Mouse (Mus musculus) heart, adult 18-20 months (tissue): ENCODE data around the gene B3gnt9. TPM values are rescaled to one million over a fixed set of nuclear protein-coding genes. Genes with fewer than 3 reads are reported as not detected.

Experiments used
- DNase-seq, 2 experiments: peaks; one replicate each; pipeline ENCODE4 v3.0.0; 2021 to 2022; ENCODE audit warnings: mixed read lengths in 1 of 2
- total RNA-seq, 2 experiments: library from RNA; stranded (reverse); gene quantifications; 2 replicates each; pipeline ENCODE4 v1.2.3; 2021

The B3gnt9 gene
- total RNA-seq, 2 experiments from 2014 or later: 3.3 TPM

GRCm38 (mm10) chr8:105209153-105210110 lies 45.5 kb downstream of the B3gnt9 start:
- no peak for DNase-seq

- DNase-seq: no peak
Measured at GRCm38 (mm10) chr8:105207675-105208273, 47.2 kb downstream of the B3gnt9 start.

DNA sequence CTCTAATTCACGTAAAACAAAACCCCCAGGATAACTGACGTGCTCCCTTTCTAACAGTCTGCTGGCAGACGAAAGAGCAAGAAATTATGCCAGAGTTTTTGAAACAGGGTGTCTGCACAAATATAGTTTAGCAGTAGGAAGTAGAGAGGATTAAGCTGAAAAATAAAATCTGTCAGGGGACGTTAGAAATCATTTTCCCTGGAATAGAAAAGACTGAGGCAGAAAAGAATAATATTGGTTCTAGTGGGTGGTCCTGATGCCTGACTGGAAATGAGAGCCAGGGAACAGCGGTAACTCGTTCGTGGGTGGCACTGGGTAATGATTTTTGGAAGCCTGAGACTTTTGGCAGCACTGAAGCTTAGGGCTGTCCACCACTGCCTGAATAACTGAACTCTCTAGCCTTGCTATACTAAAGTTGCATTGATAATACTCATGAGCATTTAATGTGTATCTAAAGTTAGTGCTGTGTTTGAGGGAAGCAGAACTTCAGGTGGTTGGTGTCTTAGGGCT lies 48.1 kb downstream of the B3gnt9 start:
- no peak for DNase-seq

DNA sequence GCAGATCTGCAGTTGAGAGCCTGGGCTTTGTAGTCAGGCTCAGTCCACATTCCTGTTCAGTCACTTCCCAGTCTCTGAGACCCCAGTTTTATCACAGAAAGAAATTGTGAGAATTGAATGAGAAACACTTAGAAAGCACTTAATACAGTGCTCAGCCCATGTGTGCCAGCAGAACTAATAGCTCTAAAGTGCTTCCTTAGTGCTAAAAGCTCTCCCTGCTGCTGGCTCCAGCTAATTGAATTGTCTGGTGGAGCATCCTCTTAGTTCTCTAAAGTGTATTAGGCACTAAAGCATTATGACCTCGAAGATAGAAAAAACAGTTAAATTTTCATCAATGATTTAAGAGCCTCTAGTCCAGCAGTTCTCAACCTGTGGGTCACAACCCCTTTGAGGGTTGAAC lies 49.2 kb downstream of the B3gnt9 start:
- DNase-seq: no peak

Other genes with a start within 250 kb of the B3gnt9 start
- not detected for gene Ces3a, start 206.6 kb downstream of the B3gnt9 start, total RNA-seq
- not detected for gene Ces3b, start 171.4 kb downstream of the B3gnt9 start, total RNA-seq
- gene Ces4a, start 123.4 kb downstream of the B3gnt9 start, total RNA-seq: not detected
- gene Cbfb, start 84.5 kb downstream of the B3gnt9 start, total RNA-seq: 10 to 100 TPM; 19.6 to 21.7 TPM
- gene D230025D16Rik, start 30.0 kb downstream of the B3gnt9 start, total RNA-seq: 10 to 100 TPM; 18.1 to 19.4 TPM
- 1 to 10 TPM; 4.9 to 5.8 TPM for gene Tradd, start 9.5 kb upstream of the B3gnt9 start, total RNA-seq
- 1 to 10 TPM; 2.9 to 3.0 TPM for gene Fbxl8, start 9.5 kb upstream of the B3gnt9 start, total RNA-seq
- 1 to 10 TPM; 4.6 to 4.7 TPM for gene Hsf4, start 14.6 kb upstream of the B3gnt9 start, total RNA-seq
- 10 to 100 TPM; 22.1 to 25.7 TPM for gene Nol3, start 21.0 kb upstream of the B3gnt9 start, total RNA-seq
- gene 4931428F04Rik, start 34.7 kb upstream of the B3gnt9 start, total RNA-seq: 1 to 10 TPM; 1.1 to 1.6 TPM
- 1 to 10 TPM; 2.9 to 3.0 TPM for gene Exoc3l, start 40.9 kb upstream of the B3gnt9 start, total RNA-seq
- gene E2f4, start 42.5 kb upstream of the B3gnt9 start, total RNA-seq: 10 to 100 TPM; 21.6 TPM
- 1 to 10 TPM in 1 of 2 experiments, under 1 TPM in 1; 0.60 to 1.6 TPM for gene Elmo3, start 50.4 kb upstream of the B3gnt9 start, total RNA-seq
- gene Lrrc29, start 71.1 kb upstream of the B3gnt9 start, total RNA-seq: under 1 TPM; 0.59 to 0.60 TPM
- 10 to 100 TPM; 24.3 to 26.6 TPM for gene Tmem208, start 71.2 kb upstream of the B3gnt9 start, total RNA-seq
- 1 to 10 TPM; 4.5 to 5.2 TPM for gene Fhod1, start 92.8 kb upstream of the B3gnt9 start, total RNA-seq
- gene Slc9a5, start 93.7 kb upstream of the B3gnt9 start, total RNA-seq: under 1 TPM; 0.37 to 0.39 TPM
- gene Plekhg4, start 118.1 kb upstream of the B3gnt9 start, total RNA-seq: not detected
- gene Kctd19, start 158.3 kb upstream of the B3gnt9 start, total RNA-seq: not detected
- under 1 TPM; 0.27 to 0.64 TPM for gene Lrrc36, start 158.4 kb upstream of the B3gnt9 start, total RNA-seq
- gene Tppp3, start 216.4 kb upstream of the B3gnt9 start, total RNA-seq: 10 to 100 TPM; 38.0 to 41.4 TPM
- gene Zdhhc1, start 241.7 kb upstream of the B3gnt9 start, total RNA-seq: 10 to 100 TPM; 12.5 to 14.2 TPM